Comparison of ENCODE assay signal across 10 mouse cellular contexts in genomic region chr5:137764609-137765340, GRCm38 (mm10).
"Had no signal": no experiment of that assay in that cellular context is flagged by ENCODE, and none has a peak within 500 bp of the region (broad histone marks: within the 10 kb centered on the region; RNA-seq: fewer than 3 reads in every experiment).

No protein-coding gene starts in this region.

- H3K4me3 ChIP-seq: limb, embryonic 13.5 days had no signal

- H3K27me3 ChIP-seq: limb, embryonic 13.5 days had no signal

- H3K27ac ChIP-seq: limb, embryonic 13.5 days; liver, embryonic 14.5 days had no signal

- H3K9me3 ChIP-seq: limb, embryonic 13.5 days had no signal

- H3K4me2 ChIP-seq: limb, embryonic 13.5 days had no signal

- DNase-seq: kidney, adult 18-20 months; kidney, postnatal 10 days; left cerebral cortex, postnatal 4 days; lung, adult 18-20 months; right cerebral cortex, adult 18-20 months; right cerebral cortex, postnatal 25 days; thymus, adult 18-20 months; thymus, postnatal 14 days had no signal

- H3K9ac ChIP-seq: limb, embryonic 13.5 days; liver, embryonic 14.5 days had no signal
